Mouse (Mus musculus): ENCODE measurements around the gene 5330417H12Rik. TPM values are rescaled to one million over a fixed set of nuclear protein-coding genes. Genes with fewer than 3 reads are reported as not detected.
A peak's percentile ranks its signal among the peaks of the same experiment; 100 is the strongest.

Gene 5330417H12Rik
- polyA plus RNA-seq, 1 experiment from 2014 or later, result not detected

DNA sequence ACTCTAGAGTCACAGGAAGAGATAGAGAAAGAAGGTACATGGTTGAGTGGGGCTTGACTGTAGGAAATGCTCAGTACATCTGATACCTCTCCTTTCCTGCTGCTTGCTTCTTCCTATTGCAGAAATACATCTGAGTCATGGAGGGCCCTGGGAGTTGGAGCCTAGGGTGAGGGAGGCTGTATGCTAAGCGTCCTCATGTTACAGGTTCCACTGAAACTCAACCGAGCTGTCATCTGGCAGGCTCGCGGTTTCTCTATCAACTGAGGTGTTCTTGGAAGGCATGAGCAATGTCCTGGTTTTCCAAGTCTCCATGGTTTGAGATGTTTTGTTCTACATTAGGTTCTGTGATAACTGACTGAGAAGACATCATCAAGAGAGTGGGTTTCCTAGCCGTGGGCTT is 13.1 kb upstream of the 5330417H12Rik start:
- H3K36me3 ChIP-seq (ENCODE audit: control insufficient read depth, insufficient read depth, low read length), result no peaks in the 10 kb centered on the region
- H3K27ac ChIP-seq (replicated peaks; ENCODE audit: low read depth, low read length), result no peak overlapping the region
- H3K4me2 ChIP-seq (ENCODE audit: low read length), result no peak overlapping the region
- H3K9ac ChIP-seq (replicated peaks; ENCODE audit: low read length), result no peak overlapping the region
- no peak for ATAC-seq (ENCODE audit: low FRiP score, low TSS enrichment)
- no peaks in the 10 kb centered on the region for H3K4me1 ChIP-seq (ENCODE audit: control insufficient read depth, insufficient read depth, low read length)
- H3K27me3 ChIP-seq (ENCODE audit: control insufficient read depth, insufficient read depth, low read length), result no peaks in the 10 kb centered on the region
- no peak for DNase-seq
- H3K4me3 ChIP-seq (replicated peaks; ENCODE audit: low read depth, low read length), result no peak overlapping the region
- H3K9me3 ChIP-seq (ENCODE audit: control insufficient read depth, low read length), result no peaks in the 10 kb centered on the region
- WGBS, result 94% methylated on average over 5 of the region's 5 CpGs

DNA sequence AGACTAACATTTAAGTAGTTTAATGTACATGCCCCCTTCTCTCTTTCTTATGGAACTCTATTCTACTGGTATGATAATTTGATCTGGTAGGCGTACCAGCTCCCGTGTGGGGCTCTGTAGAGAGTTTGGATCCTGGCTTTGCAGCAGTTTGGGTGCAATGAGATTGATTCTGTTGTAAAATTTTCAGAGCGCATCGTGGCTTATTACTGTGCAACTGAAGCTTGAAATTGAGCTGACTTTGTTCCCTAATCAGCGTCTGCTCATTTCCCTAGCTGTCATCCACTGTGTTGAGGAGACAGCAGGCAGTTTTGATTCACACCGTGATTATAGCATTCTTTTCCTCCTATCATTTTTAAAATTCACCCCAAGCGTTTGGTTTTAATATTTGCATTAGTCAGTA is 12.4 kb upstream of the 5330417H12Rik start:
- WGBS, result 75% methylated on average over 7 of the region's 7 CpGs
- Histone ChIP-seq H3K27me3 (ENCODE audit: control insufficient read depth, insufficient read depth, low read length) (no peaks in the 10 kb centered on the region), H3K9ac (replicated peaks; ENCODE audit: low read length) (no peak overlapping the region), H3K9me3 (ENCODE audit: control insufficient read depth, low read length) (no peaks in the 10 kb centered on the region), H3K4me3 (replicated peaks; ENCODE audit: low read depth, low read length) (no peak overlapping the region), H3K4me2 (ENCODE audit: low read length) (no peak overlapping the region), H3K4me1 (ENCODE audit: control insufficient read depth, insufficient read depth, low read length) (no peaks in the 10 kb centered on the region), H3K27ac (replicated peaks; ENCODE audit: low read depth, low read length) (no peak overlapping the region), H3K36me3 (ENCODE audit: control insufficient read depth, insufficient read depth, low read length) (no peaks in the 10 kb centered on the region)
- DNase-seq, result peak; percentile 12
- ATAC-seq (ENCODE audit: low FRiP score, low TSS enrichment), result no peak

DNA sequence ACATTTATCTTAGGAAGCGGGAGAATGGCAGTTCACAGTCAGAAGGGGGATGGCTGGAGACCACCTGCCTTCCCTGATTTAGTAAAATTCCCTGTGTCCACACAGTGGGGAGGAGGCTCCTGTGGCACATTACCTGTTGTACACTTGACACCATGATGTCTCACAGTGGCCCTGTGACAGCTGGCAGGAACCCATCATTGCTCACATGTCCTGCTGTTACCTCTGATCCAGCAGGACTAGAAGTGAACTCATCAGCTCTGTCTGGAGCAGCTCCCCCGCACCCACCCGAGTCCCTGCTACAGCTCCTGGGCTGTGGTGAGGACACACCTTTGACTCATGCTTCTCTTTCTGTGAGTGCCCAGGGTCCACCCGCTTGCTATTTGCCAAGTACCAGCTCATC is 8.2 kb upstream of the 5330417H12Rik start:
- no peaks in the 10 kb centered on the region for H3K9me3 ChIP-seq (ENCODE audit: control insufficient read depth, low read length)
- H3K27me3 ChIP-seq (ENCODE audit: control insufficient read depth, insufficient read depth, low read length), result no peaks in the 10 kb centered on the region
- no peak overlapping the region for H3K27ac ChIP-seq (replicated peaks; ENCODE audit: low read depth, low read length)
- DNase-seq, result no peak
- ATAC-seq (ENCODE audit: low FRiP score, low TSS enrichment), result no peak
- H3K36me3 ChIP-seq (ENCODE audit: control insufficient read depth, insufficient read depth, low read length), result no peaks in the 10 kb centered on the region
- H3K9ac ChIP-seq (replicated peaks; ENCODE audit: low read length), result no peak overlapping the region
- H3K4me3 ChIP-seq (replicated peaks; ENCODE audit: low read depth, low read length), result no peak overlapping the region
- WGBS, result 91% methylated on average over 4 of the region's 4 CpGs
- H3K4me1 ChIP-seq (ENCODE audit: control insufficient read depth, insufficient read depth, low read length), result no peaks in the 10 kb centered on the region
- no peak overlapping the region for H3K4me2 ChIP-seq (ENCODE audit: low read length)

DNA sequence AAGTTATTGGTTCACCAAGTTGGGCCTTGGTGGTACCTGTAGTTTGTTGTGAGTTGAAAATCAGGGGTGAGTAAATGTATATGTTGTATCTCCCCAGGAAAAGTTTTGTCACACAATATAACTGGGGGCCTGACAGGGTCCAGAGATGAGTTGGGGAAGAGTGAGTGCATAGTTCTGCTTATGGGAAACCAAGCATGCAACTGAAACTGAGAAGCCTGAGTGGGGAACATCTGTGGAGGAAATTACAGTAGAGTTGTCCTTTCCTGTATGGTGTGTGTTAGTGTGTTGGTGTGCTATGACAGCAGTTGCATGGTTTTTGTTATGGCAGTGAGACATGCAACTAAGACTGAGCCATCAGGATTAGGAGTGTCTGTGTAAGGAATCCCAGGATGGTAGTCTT is 3.4 kb upstream of the 5330417H12Rik start:
- no peaks in the 10 kb centered on the region for H3K27me3 ChIP-seq (ENCODE audit: control insufficient read depth, insufficient read depth, low read length)
- H3K27ac ChIP-seq (replicated peaks; ENCODE audit: low read depth, low read length), result no peak overlapping the region
- no peak overlapping the region for H3K9ac ChIP-seq (replicated peaks; ENCODE audit: low read length)
- DNase-seq (no peak), ATAC-seq (ENCODE audit: low FRiP score, low TSS enrichment) (no peak)
- H3K4me3 ChIP-seq (replicated peaks; ENCODE audit: low read depth, low read length), result no peak overlapping the region
- H3K36me3 ChIP-seq (ENCODE audit: control insufficient read depth, insufficient read depth, low read length), result no peaks in the 10 kb centered on the region
- H3K9me3 ChIP-seq (ENCODE audit: control insufficient read depth, low read length), result no peaks in the 10 kb centered on the region
- H3K4me2 ChIP-seq (ENCODE audit: low read length), result no peak overlapping the region
- H3K4me1 ChIP-seq (ENCODE audit: control insufficient read depth, insufficient read depth, low read length), result no peaks in the 10 kb centered on the region

DNA sequence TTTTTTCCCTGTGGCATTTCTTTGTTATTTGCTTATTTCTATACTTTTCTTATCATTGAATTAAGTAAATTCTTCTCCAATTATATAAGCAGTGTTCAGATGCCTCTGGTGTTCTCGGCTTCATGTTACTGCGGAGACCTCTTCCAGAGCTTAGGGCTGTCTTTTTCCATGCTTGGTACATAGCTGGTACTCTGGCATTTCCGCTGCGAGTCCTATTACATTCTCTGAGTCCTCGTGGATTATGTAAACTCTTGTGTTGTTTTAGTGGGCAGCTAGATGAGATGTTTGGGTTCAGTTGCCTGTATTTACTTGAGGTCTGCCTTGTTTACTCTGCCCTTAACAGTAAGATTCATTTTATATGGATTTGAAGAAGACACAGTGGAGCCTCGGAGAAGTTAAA is 820 bp upstream of the 5330417H12Rik start:
- Histone ChIP-seq H3K4me1 (ENCODE audit: control insufficient read depth, insufficient read depth, low read length) (no peaks in the 10 kb centered on the region), H3K9ac (replicated peaks; ENCODE audit: low read length) (no peak overlapping the region), H3K27ac (replicated peaks; ENCODE audit: low read depth, low read length) (no peak overlapping the region), H3K36me3 (ENCODE audit: control insufficient read depth, insufficient read depth, low read length) (no peaks in the 10 kb centered on the region), H3K4me3 (replicated peaks; ENCODE audit: low read depth, low read length) (no peak overlapping the region), H3K4me2 (ENCODE audit: low read length) (no peak overlapping the region), H3K27me3 (ENCODE audit: control insufficient read depth, insufficient read depth, low read length) (no peaks in the 10 kb centered on the region), H3K9me3 (ENCODE audit: control insufficient read depth, low read length) (no peaks in the 10 kb centered on the region)
- WGBS, result 88% methylated on average over 6 of the region's 6 CpGs
- ATAC-seq (ENCODE audit: low FRiP score, low TSS enrichment) (no peak), DNase-seq (no peak)

DNA sequence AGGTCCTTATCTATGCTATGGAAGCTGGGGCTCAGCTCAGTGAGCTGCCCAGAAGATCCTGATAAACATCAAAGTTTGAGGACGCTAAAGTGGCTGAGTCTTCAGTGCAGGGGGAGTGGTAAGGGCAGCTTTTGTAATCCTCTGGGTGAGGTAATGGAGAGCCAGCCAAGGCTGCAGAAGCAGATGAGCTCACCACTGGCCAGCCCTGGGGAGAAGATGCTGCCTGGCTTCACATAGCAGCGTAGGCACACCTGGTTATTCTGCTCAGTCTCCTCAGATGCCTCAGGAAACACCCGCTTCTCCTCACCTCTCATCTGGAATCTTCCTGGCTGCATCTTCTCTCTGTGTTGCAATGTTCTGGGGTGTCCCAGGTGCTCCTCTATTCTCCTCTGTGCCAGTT is 529 bp downstream of the 5330417H12Rik start:
- Histone ChIP-seq H3K36me3 (ENCODE audit: control insufficient read depth, insufficient read depth, low read length) (no peaks in the 10 kb centered on the region), H3K27ac (replicated peaks; ENCODE audit: low read depth, low read length) (no peak overlapping the region), H3K4me2 (ENCODE audit: low read length) (no peak overlapping the region), H3K4me3 (replicated peaks; ENCODE audit: low read depth, low read length) (no peak overlapping the region), H3K9me3 (ENCODE audit: control insufficient read depth, low read length) (no peaks in the 10 kb centered on the region), H3K9ac (replicated peaks; ENCODE audit: low read length) (no peak overlapping the region), H3K4me1 (ENCODE audit: control insufficient read depth, insufficient read depth, low read length) (no peaks in the 10 kb centered on the region), H3K27me3 (ENCODE audit: control insufficient read depth, insufficient read depth, low read length) (no peaks in the 10 kb centered on the region)
- ATAC-seq (ENCODE audit: low FRiP score, low TSS enrichment) (no peak), DNase-seq (no peak)
- 62% methylated on average over 3 of the region's 3 CpGs for WGBS

DNA sequence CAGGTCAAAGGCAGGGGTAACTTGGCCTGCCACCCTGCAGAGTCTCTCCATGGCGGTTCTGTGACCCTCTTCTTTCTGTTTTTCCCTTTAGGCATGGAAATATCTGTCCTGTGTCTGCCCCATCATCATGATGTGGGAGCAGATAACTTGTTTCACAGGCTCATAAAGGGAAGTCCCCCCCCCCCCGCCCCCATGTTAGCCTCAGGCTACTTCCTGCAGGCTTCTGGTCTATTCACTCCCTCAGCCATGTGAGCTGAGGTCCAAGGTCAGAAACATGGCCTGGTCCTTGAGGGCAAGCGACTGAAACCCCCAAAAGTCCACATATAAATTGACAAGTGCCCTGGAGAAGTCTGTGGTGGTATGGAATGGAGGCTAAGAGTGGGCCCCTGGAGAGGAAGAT is 4.8 kb downstream of the 5330417H12Rik start:
- 79% methylated on average over 3 of the region's 3 CpGs for WGBS
- no peaks in the 10 kb centered on the region for H3K36me3 ChIP-seq (ENCODE audit: control insufficient read depth, insufficient read depth, low read length)
- no peak overlapping the region for H3K4me2 ChIP-seq (ENCODE audit: low read length)
- DNase-seq (no peak), ATAC-seq (ENCODE audit: low FRiP score, low TSS enrichment) (no peak)
- H3K27me3 ChIP-seq (ENCODE audit: control insufficient read depth, insufficient read depth, low read length), result no peaks in the 10 kb centered on the region
- no peaks in the 10 kb centered on the region for H3K9me3 ChIP-seq (ENCODE audit: control insufficient read depth, low read length)
- H3K27ac ChIP-seq (replicated peaks; ENCODE audit: low read depth, low read length), result no peak overlapping the region
- no peaks in the 10 kb centered on the region for H3K4me1 ChIP-seq (ENCODE audit: control insufficient read depth, insufficient read depth, low read length)
- no peak overlapping the region for H3K4me3 ChIP-seq (replicated peaks; ENCODE audit: low read depth, low read length)
- no peak overlapping the region for H3K9ac ChIP-seq (replicated peaks; ENCODE audit: low read length)

DNA sequence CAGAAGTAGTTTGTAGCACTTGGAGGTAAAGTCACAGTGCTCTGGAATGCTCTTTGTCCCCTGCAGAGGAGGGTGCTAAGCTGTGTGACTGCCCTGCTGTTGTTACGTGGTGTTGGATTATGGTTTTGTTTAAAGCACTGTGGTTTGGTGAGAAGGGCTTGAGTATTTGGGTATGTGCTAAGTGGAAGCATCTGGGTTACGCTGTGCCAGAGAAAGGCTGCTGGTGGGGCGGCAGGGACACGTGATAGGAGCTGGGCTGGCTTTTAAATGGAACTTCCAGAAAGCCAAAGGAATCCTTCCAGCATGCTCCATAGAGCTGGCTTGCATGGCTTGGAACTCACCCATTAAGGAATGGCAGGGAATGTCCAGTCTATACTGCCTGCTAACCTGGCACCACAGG is 5.7 kb downstream of the 5330417H12Rik start:
- ATAC-seq (ENCODE audit: low FRiP score, low TSS enrichment) (no peak), DNase-seq (no peak)
- no peak overlapping the region for H3K9ac ChIP-seq (replicated peaks; ENCODE audit: low read length)
- H3K36me3 ChIP-seq (ENCODE audit: control insufficient read depth, insufficient read depth, low read length), result no peaks in the 10 kb centered on the region
- no peaks in the 10 kb centered on the region for H3K9me3 ChIP-seq (ENCODE audit: control insufficient read depth, low read length)
- no peak overlapping the region for H3K4me3 ChIP-seq (replicated peaks; ENCODE audit: low read depth, low read length)
- H3K27me3 ChIP-seq (ENCODE audit: control insufficient read depth, insufficient read depth, low read length), result no peaks in the 10 kb centered on the region
- no peaks in the 10 kb centered on the region for H3K4me1 ChIP-seq (ENCODE audit: control insufficient read depth, insufficient read depth, low read length)
- 80% methylated on average over 4 of the region's 4 CpGs for WGBS
- no peak overlapping the region for H3K4me2 ChIP-seq (ENCODE audit: low read length)
- no peak overlapping the region for H3K27ac ChIP-seq (replicated peaks; ENCODE audit: low read depth, low read length)

DNA sequence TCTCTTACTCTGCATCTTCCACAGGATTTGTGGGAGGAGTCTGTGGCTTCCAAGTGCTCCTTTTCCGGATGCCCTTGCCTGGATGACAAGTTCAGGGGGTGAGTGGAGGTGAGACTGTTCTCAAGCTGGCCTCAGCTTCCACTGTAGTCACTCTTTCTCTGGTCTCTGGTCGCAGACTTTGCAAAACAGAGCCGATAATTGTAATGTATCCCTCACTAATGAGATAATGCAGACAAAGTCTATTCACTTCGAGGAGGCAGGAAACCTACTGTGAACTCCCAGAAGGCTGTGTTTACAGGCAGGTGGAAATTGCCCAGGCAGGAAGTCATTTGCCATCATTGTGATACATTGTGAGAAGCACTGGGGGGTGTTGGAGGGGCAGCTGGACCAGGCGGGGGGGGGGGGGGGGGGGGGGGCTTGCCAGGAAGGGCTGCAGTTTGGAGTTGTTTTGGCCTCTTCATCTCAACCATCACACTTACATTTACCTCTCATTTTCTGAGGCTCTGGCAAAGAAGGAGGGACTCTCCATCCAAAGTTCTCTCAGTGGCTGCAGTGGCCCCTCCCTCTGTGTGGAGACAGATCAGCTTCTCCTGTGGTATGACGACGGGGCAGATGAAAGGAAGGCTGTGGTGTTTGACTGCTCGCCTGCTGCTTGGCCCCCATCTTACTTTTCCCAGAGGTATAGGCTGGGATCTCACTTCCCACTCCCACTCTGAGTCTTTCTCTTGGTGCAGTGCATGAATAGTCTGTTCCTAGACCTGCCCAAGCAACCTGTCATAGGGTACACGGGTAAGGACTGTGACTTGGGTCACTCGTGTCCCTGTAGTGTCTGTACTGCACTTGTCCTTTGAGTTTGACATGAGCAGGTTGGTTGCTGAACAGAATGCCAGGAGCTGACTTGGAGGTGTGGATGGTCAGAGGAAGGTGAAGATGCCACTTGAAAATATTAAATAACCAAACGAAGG is 6.7 kb downstream of the 5330417H12Rik start:
- no peaks in the 10 kb centered on the region for H3K36me3 ChIP-seq (ENCODE audit: control insufficient read depth, insufficient read depth, low read length)
- H3K27ac ChIP-seq (replicated peaks; ENCODE audit: low read depth, low read length), result no peak overlapping the region
- ATAC-seq (ENCODE audit: low FRiP score, low TSS enrichment), result no peak
- H3K4me2 ChIP-seq (ENCODE audit: low read length), result no peak overlapping the region
- no peak overlapping the region for H3K9ac ChIP-seq (replicated peaks; ENCODE audit: low read length)
- no peak for DNase-seq
- H3K4me1 ChIP-seq (ENCODE audit: control insufficient read depth, insufficient read depth, low read length), result no peaks in the 10 kb centered on the region
- 42% methylated on average over 10 of the region's 11 CpGs for WGBS
- H3K27me3 ChIP-seq (ENCODE audit: control insufficient read depth, insufficient read depth, low read length), result no peaks in the 10 kb centered on the region
- H3K4me3 ChIP-seq (replicated peaks; ENCODE audit: low read depth, low read length), result no peak overlapping the region
- no peaks in the 10 kb centered on the region for H3K9me3 ChIP-seq (ENCODE audit: control insufficient read depth, low read length)

All from midbrain, embryonic 14.5 days (tissue).